Mouse (Mus musculus) embryo, embryonic 10 days (tissue): ENCODE measurements around the gene Hist1h4c.

ENCODE experiments used
- DNase-seq: peaks from one replicate; pipeline ENCODE4 v3.0.0-alpha.2; 2015; ENCODE audit warnings: low spot score

Hist1h4c gene

DNA sequence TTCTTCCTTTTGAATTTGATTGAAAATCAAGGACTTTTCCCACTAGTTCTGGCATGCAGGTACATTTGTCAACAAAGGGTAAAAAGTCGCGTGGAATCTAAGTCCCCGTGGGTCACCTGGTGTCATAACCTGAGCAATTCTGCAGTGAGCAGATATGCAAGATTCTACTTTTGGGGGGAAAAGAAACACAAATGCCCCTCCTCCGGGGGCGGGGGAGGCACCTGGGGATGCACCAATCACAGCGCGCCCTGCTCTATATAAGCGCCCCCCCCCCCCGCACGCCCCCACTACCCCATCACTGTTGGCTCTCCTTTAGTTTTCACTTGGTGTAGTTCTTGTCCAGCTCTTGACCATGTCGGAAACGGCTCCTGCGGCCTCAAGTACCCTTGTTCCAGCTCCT, 2.7 kb downstream of the Hist1h4c start, which contains the start of gene Hist1h1t:
Hist1h1t (plus strand) TSS at position 301 of the 400 bp plus-strand sequence.
- no peak for DNase-seq

DNA sequence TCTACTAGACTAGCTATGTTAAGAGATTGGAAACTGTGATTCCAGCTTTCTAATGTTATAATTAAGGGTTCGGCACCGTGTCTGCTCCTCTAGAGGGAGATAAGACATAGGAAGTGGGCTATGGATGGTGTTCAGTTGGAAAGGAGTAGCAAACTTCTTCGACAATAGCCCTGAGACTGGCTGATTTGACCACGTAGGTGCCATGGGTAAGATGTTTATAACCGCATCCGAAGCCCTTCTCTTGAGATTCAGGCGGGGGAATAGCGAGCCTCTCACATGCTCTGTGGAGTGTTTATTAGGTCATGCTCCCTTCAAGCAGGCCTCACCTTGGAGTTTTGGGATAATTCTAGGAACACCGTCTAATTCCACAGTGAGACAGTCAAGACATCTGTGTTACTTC, 3.3 kb downstream of the Hist1h4c start:
- DNase-seq = no peak

DNA sequence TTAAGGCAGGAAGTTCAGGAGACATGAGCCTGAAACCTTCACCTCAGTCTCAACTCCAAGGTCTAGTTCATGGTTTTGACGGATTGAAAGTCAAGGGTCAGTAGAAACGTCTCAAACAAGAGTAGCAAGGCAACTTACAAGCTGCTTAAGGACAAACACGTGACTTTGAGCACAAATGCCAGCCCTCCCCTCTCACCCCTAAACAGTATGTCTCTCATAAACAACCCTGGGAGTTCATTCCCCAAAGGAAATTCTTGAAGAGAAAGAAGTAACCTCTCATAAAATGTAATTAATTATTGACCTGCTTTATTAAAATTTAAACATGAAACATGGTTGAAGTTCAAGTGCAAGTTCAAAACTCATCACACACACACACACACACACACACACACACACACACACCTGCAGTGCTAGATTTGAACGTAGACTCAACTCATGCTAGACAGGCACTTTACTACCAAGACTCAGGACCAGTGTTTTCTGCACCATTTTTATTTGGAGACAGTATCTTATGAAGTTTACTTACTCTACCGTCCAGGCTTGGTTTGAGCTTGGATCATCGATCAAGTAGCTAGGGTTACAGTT, 4.3 kb downstream of the Hist1h4c start:
- DNase-seq = no peak

DNA sequence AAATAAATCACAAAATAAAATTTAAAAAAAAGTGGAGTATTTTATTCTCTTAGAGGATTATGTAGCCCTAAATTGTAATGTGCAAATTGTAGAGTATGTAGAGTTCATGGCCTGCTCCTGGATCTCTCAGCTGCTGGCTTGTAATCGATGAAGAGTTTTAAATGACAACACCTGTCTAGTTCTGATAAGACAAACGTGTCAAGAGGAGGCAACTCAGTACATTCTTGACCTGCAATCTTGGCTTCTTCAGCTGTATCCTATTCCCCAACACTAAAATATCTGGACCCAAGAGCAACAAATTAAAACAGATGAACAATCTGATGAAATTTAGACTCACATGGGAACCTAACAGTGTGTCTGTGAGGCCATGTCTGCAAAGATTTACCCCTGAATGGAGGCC, 8.8 kb downstream of the Hist1h4c start:
- DNase-seq = no peak

DNA sequence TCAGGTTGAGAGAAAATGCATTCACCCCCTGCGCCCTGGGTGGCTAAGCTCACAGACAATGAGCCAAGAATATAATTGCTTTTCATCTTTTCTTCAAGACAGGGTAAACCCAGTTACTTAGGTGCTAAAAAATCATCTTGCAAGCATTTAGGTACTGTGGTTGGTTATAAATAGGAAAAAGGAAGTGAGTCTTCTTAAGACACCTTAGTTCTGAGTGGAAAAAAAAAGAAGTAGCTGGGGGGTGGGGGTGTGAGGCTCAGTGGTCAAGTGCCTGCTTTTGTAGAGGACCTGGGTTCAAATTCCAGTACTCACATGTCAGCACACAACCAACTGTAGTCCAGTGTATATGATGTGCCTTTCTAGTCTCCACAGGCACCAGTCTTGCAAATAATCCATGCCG, 9.3 kb downstream of the Hist1h4c start:
- no peak for DNase-seq

DNA sequence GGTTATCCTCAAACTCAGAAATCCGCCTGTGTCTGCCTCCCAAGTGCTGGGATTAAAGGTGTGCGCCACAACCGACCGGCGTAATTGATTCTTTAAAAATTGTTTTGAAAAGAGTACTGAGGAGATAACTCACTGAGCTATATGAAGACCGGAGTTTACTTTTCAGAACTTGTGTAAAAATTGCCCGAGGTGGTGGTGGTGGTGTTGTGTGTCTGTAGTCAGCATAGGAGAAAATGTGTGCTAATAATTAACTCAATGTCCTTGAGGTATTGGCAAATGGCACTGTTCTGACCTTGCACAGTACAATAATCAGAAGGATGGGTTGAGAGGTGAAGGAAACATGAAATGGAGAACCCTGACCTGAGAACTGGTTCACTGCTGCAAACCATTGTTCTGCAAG, 10.3 kb downstream of the Hist1h4c start:
- no peak for DNase-seq

DNA sequence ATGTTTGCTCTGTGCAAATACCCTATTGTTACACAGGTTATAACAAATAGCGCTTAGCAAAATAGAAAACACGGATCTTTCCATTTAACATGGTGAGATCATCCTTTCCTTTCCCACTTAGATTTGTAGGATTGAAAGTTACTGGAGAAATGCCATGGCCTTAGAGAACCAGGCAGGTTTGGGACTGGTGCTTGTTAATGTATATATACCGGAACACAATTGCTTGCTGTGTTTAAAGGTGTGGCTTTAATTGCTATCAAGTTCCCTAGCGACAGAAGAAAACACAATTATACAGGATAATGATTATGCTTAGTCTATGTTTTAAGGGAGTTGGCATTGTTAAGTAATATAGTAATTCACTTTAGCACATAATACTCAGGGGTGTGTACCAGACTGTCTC, 11.1 kb downstream of the Hist1h4c start:
- no peak for DNase-seq

DNA sequence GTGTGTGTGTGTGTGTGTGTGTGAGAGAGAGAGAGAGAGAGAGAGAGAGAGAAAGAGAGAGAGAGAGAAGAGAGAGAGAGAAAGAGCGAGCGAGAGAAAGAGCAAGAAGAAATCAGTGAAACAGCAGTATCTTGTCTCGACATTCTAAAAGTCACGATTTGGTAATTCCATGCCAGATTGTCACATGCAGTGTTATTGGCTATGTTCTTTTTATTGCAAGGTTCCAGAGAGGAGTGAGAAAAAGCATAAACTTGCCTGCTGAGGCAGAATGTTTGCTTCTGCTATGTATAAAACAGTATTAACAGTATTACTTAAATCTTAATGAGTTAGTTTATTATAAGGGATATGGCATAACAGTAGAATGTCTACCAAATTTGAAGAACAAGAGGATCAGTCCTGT, 12.3 kb downstream of the Hist1h4c start:
- DNase-seq = no peak

DNA sequence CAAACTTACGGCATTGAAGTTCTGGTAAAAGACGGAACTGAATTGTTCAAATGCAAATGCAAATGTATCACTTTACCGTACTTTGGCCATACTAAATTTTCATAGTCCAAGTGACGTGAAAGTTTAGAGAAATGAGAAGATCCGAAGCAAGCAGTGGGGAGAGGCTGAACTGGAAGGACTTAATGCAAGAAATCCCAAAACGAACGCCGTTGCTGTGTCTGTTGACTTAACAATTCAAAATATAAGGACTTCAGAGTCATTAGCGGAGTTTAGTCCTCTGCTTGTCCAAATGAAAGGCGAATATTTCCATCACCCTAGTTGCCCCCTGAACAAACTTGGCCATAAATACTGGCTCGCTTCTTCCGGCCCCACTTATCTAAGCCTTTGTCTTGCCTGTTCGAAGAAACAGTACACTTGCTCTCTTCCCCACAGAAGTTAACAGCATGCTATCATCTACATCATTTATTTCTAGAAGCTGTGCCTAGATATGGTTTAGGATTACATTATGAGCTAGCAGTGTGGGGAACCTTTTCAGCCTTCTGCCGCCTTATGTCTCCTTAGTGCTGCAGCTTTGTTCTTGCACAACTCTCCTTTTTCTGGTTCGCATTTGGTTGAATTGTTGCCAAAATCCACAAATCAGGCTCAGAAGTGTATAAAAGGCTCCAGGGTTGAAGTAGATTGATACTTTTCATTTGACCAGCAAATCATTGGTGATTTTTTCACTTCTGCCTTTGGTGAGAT, 13.0 kb downstream of the Hist1h4c start:
- peak; percentile 66 for DNase-seq

DNA sequence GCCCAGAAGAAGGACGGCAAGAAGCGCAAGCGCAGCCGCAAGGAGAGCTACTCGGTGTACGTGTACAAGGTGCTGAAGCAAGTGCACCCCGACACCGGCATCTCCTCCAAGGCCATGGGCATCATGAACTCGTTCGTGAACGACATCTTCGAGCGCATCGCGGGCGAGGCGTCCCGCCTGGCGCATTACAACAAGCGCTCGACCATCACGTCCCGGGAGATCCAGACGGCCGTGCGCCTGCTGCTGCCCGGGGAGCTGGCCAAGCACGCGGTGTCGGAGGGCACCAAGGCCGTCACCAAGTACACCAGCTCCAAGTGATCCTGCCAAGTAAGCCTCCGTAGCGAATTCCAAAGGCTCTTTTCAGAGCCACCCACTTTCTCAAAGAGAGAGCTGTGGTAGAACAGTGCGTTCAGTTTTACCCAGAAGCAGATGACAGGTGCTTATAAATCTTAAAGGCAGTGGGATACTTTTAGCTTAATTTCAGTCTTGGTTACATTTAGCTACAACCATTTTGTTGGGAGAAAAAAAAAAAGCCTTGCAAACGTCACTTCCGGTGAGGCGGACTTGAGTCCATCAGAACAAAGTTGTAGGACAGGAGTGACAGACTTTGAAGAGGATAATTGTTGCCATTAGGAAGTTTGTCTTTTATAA, 13.8 kb downstream of the Hist1h4c start:
- peak; percentile 78 for DNase-seq

DNA sequence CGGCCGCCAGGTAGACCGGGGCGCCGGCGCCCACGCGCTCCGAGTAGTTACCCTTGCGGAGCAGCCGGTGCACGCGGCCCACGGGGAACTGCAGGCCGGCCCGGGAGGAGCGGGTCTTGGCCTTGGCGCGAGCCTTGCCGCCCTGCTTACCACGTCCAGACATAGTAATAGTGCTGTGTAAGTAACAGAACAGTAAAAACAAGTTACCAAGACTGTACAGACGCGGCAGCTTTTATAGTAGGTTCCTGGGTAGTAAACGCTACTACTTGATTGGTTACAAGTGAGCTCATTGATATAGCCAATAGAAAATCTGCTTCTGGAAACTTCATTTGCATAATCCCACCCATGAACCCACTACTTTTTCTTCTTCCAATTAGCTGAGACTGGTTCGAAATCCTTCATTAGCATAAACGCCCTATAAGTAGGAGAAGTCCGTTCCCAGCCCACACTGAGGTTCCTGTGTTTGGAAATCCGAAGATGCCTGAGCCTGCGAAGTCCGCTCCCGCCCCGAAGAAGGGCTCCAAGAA, 14.4 kb downstream of the Hist1h4c start, which contains the start of the genes Hist1h2ac and Hist1h2bc:
Hist1h2ac (minus strand) TSS at position 194 of the 527 bp plus-strand sequence.
Hist1h2bc (plus strand) TSS at position 445 of the 527 bp plus-strand sequence.
- DNase-seq = peak; percentile 96

DNA sequence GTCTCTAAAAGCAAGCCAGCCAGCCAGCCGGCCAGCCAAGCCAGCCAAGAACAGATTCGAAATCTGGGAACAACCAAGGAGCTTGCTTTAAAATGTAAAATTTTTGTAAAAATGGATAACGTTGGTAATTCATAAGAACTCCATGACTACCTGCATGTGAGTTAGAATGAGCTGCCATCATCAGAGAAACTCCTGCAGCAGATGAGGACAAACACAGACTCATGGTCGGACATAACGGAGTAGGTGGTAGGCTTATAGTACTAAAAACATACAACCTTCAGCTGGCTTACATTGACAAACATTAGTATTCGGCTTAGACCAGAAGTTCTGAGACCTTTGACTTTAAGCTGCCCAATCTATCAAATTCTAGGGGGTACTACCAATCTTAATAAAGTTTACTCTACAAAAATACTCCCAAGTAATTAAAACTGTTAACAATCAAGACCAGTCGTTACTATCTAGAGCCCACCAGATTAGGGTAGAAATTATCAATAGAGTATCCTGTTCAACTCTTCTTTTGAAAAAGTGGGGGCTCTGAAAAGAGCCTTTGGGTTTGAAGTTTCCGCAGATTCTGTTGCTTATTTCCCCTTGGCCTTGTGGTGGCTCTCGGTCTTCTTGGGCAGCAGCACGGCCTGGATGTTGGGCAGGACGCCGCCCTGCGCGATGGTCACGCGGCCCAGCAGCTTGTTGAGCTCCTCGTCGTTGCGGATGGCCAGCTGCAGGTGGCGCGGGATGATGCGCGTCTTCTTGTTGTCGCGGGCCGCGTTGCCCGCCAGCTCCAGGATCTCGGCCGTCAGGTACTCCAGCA, 15.1 kb downstream of the Hist1h4c start:
- DNase-seq = peak; percentile 57

DNA sequence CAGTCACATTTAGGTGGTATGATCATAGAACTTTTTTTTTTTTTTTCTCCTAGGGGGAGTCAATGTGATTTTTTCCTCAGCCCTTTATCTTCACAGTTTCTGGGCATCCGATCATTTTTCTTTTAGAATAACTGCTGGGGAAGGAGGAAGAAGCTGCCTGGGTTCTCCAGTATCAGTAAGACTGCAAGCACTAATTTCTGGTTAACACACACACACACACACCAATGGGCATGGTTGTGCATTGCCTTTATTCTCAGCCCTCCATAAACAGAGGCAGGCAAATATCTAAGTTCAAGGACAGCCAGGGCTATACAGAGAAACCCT, 15.7 kb downstream of the Hist1h4c start:
- DNase-seq = peak; percentile 39

DNA sequence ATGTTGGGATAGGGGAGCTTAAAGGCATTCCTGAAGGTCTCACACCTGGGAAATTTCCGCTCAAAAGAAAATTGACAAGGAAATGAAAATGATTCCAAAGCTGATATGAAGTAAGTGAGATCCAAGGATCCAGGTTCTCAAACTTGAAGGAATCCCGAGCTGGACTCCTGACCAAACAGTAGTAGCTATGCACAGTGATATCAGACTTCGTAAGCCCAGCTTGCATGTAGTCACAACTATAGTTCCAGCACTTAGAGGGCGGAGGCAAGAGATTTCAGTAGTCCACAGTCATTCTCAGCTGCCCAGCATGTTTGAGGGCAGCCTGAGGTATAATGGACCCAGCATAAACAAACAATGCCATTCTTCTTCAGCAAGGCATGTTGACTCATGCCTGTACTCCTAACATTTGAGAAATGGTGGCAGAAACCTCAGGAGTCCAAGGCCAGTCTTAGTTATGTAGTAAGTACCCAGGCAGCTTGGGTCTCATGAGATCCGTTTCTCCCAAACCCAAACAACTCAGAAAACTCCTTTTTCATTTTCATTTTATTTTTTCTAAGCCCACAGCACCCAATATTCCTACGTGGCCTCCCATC, 16.2 kb downstream of the Hist1h4c start:
- DNase-seq = peak; percentile 23

DNA sequence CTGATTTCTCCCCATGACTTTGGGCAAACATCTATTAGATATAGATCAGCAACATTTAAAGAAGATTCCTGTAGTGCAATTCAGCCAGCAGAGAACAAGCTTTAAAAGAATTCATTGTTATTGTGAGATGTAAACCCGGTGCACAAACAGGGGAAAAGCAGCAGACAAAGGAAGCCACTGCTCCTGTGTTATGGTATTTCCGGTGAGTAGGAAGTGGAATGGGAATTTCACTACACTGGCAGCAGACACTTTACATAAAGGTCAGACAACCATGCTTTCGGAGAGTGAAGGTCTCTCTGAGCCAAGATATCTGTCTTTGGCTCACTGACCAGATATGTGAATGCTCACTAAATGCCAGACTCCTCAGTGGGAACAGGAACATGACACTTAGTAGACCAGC, 35.7 kb downstream of the Hist1h4c start:
- DNase-seq = no peak

DNA sequence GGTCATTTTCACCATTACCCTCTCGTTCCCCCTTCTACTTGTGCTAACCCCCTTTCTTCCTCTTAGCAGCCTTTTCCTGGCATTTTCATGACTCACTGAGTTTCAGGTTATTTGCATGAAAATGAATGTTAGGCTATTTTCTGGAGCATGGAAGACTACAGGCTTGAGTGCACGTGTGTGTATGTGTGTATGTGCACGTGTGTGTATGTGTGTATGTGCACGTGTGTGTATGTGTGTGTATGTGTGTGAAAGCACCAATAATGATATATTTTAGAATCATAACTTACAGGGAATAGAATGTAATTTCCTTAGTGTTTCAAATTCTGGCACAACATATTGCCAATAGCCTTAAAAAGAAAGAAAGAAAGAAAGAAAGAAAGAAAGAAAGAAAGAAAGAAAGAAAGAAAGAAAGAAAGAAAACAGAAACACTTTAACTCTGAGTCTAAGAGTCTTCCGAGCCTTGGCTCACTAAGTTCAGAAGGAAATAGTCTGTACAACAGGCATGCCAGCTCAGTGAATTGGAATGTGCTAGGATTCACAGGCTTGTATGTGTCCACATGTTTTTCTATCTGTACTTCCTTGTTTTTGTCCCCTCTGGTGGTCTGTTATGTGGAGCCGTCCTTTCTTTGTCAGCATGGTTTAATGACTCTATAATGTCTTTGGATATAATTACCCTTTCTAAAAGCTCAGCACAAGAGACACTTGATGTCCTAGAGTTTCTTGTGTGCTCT, 38.5 kb downstream of the Hist1h4c start:
- DNase-seq = no peak
